Mouse (Mus musculus): Measurements from ENCODE around the gene Psmd9. TPM values are rescaled to one million over a fixed set of nuclear protein-coding genes. Genes with fewer than 3 reads are reported as not detected.

Gene Psmd9
- polyA plus RNA-seq, 1 experiment from 2014 or later: 79.3 TPM

DNA sequence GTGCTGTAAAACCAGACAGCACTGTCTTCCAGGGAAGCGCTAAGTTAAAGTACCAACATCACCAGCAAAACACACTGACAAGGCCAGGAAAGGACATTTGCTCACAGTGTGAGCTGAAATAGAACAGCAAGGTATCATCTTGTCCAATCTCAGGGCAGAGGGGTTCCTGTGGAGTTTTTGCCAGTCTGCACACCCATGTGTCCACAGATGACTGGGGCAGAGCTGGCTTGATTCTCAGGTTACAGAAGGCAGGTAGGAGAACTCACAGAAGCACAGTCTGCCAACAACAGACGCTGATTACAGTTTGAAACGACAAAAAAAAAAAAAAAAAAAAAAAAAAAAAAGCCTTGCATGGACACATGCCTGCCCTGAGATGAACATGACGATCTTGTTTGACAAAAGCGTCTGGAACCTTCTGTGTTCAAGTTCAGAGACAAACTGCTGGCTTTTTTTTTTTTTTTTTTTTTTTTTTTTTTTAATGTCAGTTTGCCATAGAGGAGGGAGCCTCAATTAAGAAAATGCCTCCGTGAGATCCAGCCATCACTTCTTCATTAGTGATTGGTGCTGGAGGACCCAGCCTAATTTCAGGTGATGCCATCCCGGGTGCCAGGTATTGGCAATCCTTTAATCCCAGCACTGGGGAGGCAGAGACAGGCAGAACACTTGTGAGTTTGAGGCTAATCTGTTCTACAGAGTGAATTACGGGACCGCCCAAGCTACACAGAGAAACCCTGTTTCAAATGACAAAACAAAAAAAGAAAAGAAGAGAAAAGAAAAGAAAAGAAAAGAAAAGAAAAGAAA lies 112.3 kb downstream of the Psmd9 start:
- H3K9ac ChIP-seq: no peak overlapping the region
- H3K4me3 ChIP-seq: no peak overlapping the region
- no peak overlapping the region for H3K27ac ChIP-seq
- no peaks in the 10 kb centered on the region for H3K9me3 ChIP-seq
- no peaks in the 10 kb centered on the region for H3K27me3 ChIP-seq
- peaks cover 17% of the 10 kb centered on the region for H3K4me1 ChIP-seq (replicated peaks)
- H3K36me3 ChIP-seq: no peaks in the 10 kb centered on the region
- WGBS: 83% methylated on average over 9 of the region's 9 CpGs
- no peak for ATAC-seq (ENCODE audit: low FRiP score)
- H3K4me2 ChIP-seq: no peak overlapping the region

DNA sequence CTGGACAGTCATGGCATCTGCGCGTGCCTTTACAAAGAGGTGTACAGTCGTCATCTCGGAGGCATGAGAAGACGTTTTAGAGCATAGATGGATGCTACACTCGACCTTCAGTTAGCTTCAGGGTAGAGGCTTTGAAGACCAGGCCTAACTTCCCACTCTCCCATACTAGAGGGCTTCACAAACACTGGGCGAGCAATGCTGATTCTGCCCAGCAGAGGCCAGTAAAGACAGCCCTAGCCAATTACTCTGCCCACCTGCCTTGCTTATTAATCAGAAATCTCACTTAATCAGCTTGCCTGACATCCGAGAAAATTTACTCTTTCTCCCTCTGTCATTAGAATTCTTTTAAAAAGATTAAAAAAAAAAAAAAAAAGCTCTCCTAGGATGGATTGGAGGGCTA lies 116.0 kb downstream of the Psmd9 start:
- H3K27ac ChIP-seq: no peak overlapping the region
- no peaks in the 10 kb centered on the region for H3K36me3 ChIP-seq
- no peak for ATAC-seq (ENCODE audit: low FRiP score)
- H3K4me3 ChIP-seq: no peak overlapping the region
- no peaks in the 10 kb centered on the region for H3K9me3 ChIP-seq
- H3K4me1 ChIP-seq (replicated peaks): peaks cover 5% of the 10 kb centered on the region
- H3K27me3 ChIP-seq: no peaks in the 10 kb centered on the region
- no peak overlapping the region for H3K9ac ChIP-seq
- 46% methylated on average over 8 of the region's 8 CpGs for WGBS
- H3K4me2 ChIP-seq: no peak overlapping the region

DNA sequence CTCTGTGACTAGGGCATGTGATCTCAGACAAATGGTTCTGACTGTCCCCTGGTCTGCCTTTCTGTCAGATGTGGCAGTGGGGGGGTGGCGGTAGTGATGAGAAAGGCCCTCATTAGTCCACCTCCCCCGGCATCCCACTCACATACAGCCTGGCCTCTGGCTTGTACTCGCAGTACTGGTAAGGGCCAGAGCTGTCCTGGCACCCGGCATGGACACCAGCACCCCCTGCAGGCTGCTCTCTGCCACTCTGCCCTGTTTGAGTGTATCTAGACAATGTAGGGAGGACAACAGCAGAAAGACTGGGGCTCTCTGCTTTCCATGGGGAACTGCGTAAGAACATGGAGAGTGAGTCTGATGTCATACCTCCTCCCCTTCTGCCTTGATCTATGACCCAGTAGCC lies 118.9 kb downstream of the Psmd9 start:
- Histone ChIP-seq H3K36me3 (no peaks in the 10 kb centered on the region), H3K27me3 (0 out of 2 replicates have a peak, but pooled peaks cover 6% of the 10 kb centered on the region), H3K9me3 (no peaks in the 10 kb centered on the region), H3K9ac (no peak overlapping the region), H3K4me3 (no peak overlapping the region), H3K27ac (no peak overlapping the region), H3K4me2 (no peak overlapping the region), H3K4me1 (replicated peaks) (peaks cover 5% of the 10 kb centered on the region)
- no peak for ATAC-seq (ENCODE audit: low FRiP score)
- 89% methylated on average over 5 of the region's 5 CpGs for WGBS

DNA sequence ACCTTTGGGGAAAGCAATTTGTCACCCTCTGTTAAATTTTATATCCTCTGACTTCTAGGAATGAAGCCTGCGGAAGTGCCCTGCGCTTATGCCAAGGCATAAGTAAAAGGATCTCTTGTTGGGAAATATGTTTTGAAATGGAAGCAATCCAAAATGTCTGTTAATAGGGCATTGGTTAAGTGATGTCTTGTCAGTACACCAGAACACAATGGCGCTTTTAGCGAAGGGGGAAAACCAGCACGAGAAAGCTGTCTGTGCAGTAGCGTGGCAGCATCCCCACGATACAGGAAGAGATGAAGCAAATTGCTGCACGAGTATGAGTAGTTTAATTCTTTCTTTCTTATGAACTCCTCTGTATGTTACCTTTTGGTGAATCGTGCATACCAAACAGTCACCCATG lies 125.4 kb downstream of the Psmd9 start:
- Histone ChIP-seq H3K27ac (no peak overlapping the region), H3K27me3 (peaks cover 19% of the 10 kb centered on the region; the same call in 1 of the 2 replicates), H3K4me1 (replicated peaks) (peaks cover 10% of the 10 kb centered on the region), H3K4me3 (no peak overlapping the region), H3K9me3 (no peaks in the 10 kb centered on the region), H3K9ac (no peak overlapping the region), H3K4me2 (no peak overlapping the region), H3K36me3 (no peaks in the 10 kb centered on the region)
- WGBS: 60% methylated on average over 9 of the region's 9 CpGs
- ATAC-seq (ENCODE audit: low FRiP score): no peak

DNA sequence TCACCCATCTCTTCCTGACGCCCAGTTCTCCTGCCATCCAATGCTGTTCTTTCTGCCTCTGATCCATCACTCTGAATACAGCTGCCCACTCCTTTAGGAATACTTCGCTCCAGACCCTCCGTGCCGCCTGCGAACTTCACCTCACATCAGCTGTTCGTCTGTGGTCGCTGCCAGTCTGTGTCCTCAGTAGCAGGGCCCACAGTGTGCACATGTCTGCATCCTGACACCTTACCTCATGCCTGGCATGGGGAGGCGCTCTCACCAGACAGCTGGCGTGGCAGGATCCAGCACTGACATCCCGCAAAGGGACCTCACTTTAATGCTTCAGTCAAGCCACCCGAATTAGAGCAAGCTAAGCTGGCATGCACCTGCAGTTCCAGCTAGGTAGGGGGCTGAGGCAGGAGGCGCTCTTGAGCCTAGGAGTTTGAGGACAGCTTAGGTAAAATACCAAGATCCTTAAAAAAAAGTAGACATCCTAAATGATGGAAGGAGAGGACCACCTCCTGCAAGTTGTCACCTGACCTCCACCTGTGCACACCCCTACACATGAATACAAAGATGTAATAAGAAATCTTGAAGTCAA lies 127.1 kb downstream of the Psmd9 start:
- H3K4me3 ChIP-seq: no peak overlapping the region
- 65% methylated on average over 12 of the region's 12 CpGs for WGBS
- ATAC-seq (ENCODE audit: low FRiP score): no peak

DNA sequence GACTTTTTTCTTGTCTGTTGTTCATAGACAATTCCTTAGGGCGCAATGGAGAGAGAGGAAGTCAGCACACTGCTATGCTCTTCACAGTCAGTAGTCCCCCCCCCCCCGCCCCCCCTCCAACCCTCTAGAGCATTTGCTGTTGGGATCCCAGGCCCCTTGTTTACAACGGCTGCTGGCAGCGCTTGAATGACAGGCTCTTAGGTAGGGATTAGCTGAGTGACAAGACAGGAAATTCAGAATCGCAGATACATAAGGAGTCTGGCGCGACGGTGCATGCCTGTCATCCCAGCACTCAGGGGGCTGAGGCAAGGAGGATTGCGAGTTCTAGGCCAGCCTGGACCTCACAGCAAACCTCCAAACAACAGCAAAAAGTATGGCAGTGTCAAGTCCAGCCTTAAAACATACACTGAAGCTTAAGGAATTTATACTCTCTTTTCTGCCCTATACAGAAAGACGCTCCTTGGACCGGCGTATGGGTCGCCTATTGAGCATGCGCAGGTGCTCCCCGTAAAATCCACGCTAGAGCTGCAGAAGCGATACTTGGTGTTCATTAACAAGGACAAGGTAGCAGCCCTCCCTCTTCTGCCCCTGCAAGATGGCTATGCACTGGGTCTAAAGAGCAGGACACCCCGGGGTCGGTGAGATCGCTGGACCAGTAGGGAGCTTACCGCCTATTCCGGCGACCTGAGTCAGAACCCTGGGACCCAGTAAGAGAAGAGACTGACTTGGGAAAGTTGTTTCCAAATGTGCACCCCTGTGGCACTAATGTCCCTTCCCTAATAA lies 128.0 kb downstream of the Psmd9 start:
- WGBS: 64% methylated on average over 23 of the region's 23 CpGs

More for the DNA sequence above, 127.1 kb downstream of the Psmd9 start:
- Histone ChIP-seq H3K27me3 (peaks cover 15% of the 10 kb centered on the region; the same call in 1 of the 2 replicates), H3K4me1 (replicated peaks) (peaks cover 27% of the 10 kb centered on the region), H3K4me2 (no peak overlapping the region), H3K9ac (no peak overlapping the region), H3K36me3 (no peaks in the 10 kb centered on the region), H3K9me3 (no peaks in the 10 kb centered on the region), H3K27ac (no peak overlapping the region)

DNA sequence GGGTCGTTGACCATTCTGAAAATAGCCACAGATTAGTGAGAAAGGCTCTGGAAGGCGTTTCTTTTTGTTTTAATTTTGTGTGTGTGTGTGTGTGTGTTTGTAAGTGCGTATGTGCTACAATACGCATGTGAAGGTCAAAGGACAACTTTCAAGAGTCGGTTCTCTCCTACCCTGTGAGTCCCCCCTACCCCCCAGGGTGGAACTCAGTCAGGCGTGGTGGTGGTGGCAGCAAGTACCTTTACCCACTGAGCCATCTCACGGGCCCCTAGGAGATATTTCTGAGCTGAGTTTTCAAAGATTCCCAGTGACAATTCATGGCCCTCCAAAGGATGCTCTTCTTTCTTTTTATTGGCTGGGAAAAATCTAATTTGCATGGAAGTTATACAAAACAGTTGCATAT lies 128.6 kb downstream of the Psmd9 start:
- Histone ChIP-seq H3K9me3 (no peaks in the 10 kb centered on the region), H3K4me1 (replicated peaks) (peaks cover 42% of the 10 kb centered on the region), H3K4me2 (no peak overlapping the region), H3K4me3 (no peak overlapping the region), H3K27me3 (peaks cover 13% of the 10 kb centered on the region; the same call in 1 of the 2 replicates), H3K36me3 (no peaks in the 10 kb centered on the region), H3K27ac (no peak overlapping the region), H3K9ac (no peak overlapping the region)
- WGBS: 82% methylated on average over 7 of the region's 7 CpGs
- no peak for ATAC-seq (ENCODE audit: low FRiP score)

More for the DNA sequence above, 128.0 kb downstream of the Psmd9 start:
- Histone ChIP-seq H3K9ac (no peak overlapping the region), H3K4me3 (no peak overlapping the region), H3K27me3 (peaks cover 13% of the 10 kb centered on the region; the same call in 1 of the 2 replicates), H3K27ac (no peak overlapping the region), H3K4me2 (no peak overlapping the region), H3K36me3 (no peaks in the 10 kb centered on the region), H3K4me1 (replicated peaks) (peaks cover 35% of the 10 kb centered on the region), H3K9me3 (no peaks in the 10 kb centered on the region)
- no peak for ATAC-seq (ENCODE audit: low FRiP score)

DNA sequence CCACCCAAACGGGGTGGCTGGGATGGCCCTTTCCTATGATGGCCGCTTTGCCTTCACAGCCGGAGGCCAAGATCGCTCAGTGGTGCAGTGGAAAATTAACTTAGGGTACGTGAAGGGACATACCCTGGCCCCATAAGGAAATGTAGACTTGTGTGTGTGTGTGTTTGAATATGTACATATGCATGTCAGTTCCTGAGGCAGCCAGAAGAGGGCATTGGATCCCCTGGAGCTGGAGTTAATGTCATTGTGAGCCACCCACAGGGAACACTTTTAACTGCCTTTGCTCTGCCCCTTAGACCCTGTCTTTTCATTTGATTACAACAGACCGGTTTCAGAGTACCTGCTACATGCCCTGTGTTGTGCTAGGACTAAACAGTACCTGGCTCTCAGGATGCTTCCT lies 129.3 kb downstream of the Psmd9 start:
- Histone ChIP-seq H3K36me3 (no peaks in the 10 kb centered on the region), H3K9me3 (no peaks in the 10 kb centered on the region), H3K27me3 (peaks cover 13% of the 10 kb centered on the region; the same call in 1 of the 2 replicates), H3K4me1 (replicated peaks) (peaks cover 43% of the 10 kb centered on the region), H3K4me2 (no peak overlapping the region), H3K4me3 (no peak overlapping the region), H3K9ac (no peak overlapping the region), H3K27ac (no peak overlapping the region)
- 90% methylated on average over 6 of the region's 6 CpGs for WGBS
- no peak for ATAC-seq (ENCODE audit: low FRiP score)

Other genes with a start within 250 kb of the Psmd9 start
- 101 and 104 TPM in 2 replicates for gene Kdm2b, start 179.6 kb upstream of the Psmd9 start, polyA plus RNA-seq (2015; fragmentation: Nextera tagmentation; extraction: Ambion mirVana)
- 11.8 and 12.3 TPM in 2 replicates for gene Orai1, start 154.3 kb upstream of the Psmd9 start, polyA plus RNA-seq (2015; fragmentation: Nextera tagmentation; extraction: Ambion mirVana)
- 0.65 and 1.5 TPM in 2 replicates for gene Morn3, start 122.4 kb upstream of the Psmd9 start, polyA plus RNA-seq (2015; fragmentation: Nextera tagmentation; extraction: Ambion mirVana)
- 18.0 and 18.6 TPM in 2 replicates for gene Tmem120b, start 101.0 kb upstream of the Psmd9 start, polyA plus RNA-seq (2015; fragmentation: Nextera tagmentation; extraction: Ambion mirVana)
- gene Rhof, start 36.7 kb upstream of the Psmd9 start, polyA plus RNA-seq (2015; fragmentation: Nextera tagmentation; extraction: Ambion mirVana): 5.1 and 5.8 TPM in 2 replicates
- gene Setd1b, start 27.2 kb upstream of the Psmd9 start, polyA plus RNA-seq (2015; fragmentation: Nextera tagmentation; extraction: Ambion mirVana): 12.9 and 13.1 TPM in 2 replicates
- not detected in 2 replicates for gene Hpd, start 13.3 kb downstream of the Psmd9 start, polyA plus RNA-seq (2015; fragmentation: Nextera tagmentation; extraction: Ambion mirVana)
- gene Wdr66, start 82.7 kb downstream of the Psmd9 start, polyA plus RNA-seq (2015; fragmentation: Nextera tagmentation; extraction: Ambion mirVana): 1.9 and 2.4 TPM in 2 replicates
- 47.1 and 48.6 TPM in 2 replicates for gene Bcl7a, start 174.4 kb downstream of the Psmd9 start, polyA plus RNA-seq (2015; fragmentation: Nextera tagmentation; extraction: Ambion mirVana)
- 18.4 and 19.5 TPM in 2 replicates for gene Mlxip, start 225.4 kb downstream of the Psmd9 start, polyA plus RNA-seq (2015; fragmentation: Nextera tagmentation; extraction: Ambion mirVana)

Measured in hindbrain, embryonic 13.5 days (tissue).